Comparison of ENCODE assay signal across 9 mouse cellular contexts in the genomic region with DNA sequence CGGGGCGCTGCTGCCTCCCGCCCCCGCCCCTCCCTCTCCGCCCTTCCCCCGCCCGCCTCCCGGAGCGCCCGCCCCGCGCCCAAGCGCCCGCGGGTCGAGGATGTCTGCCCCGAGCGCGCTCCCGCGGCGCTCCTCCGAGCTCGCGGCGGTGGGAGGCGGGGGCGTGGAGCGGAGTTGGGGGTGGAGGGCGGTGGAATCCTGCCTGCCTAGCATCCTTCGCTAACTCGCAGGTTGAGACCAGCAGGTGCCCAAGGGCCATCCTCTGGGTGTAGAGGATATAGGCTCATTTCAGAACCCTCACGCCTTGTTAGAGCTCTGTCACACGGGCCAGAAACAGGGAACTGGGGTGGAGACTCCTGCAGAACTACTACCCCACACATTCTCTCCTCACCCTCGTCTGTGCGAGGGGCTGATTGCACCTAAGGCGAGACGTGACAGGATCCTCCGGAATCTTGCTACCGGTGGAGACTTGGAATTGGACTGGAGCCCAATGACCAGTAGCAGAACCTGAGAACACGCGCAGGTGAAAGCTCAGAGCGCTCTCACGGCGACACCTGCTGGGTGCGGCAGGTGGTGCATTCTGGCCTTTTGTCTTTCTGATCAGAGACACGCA. TPM values are rescaled to one million over a fixed set of nuclear protein-coding genes. Genes with fewer than 3 reads are reported as not detected.
A peak's percentile ranks its signal among the peaks of the same experiment; 100 is the strongest.
DNase-seq lines count a peak whose midpoint lies in the region; ATAC-seq and TF ChIP-seq lines count a peak whose summit lies in the region.
"Had no signal": no experiment of that assay in that cellular context is flagged by ENCODE, and none has a peak within 500 bp of the region (broad histone marks: within the 10 kb centered on the region; RNA-seq: fewer than 3 reads in every experiment).

No protein-coding gene starts in this region.

- H3K4me1 ChIP-seq in E14TG2a.4 (replicated peaks; ENCODE audit: low read depth, low read length) = peaks cover 28% of the 10 kb centered on the region
- no peaks in the 10 kb centered on the region for H3K4me1 ChIP-seq in embryonic fibroblast, embryonic 13.5 days (ENCODE audit: control insufficient read depth, insufficient read depth, low read length)
- H3K4me1 ChIP-seq in liver, embryonic 13.5 days (replicated peaks) = peaks cover 10% of the 10 kb centered on the region
- H3K4me1 ChIP-seq in neural tube, embryonic 12.5 days = peaks cover 27% of the 10 kb centered on the region

- H3K36me3 ChIP-seq in E14TG2a.4 (ENCODE audit: insufficient read depth, low read length) = no peaks in the 10 kb centered on the region
- no peaks in the 10 kb centered on the region for H3K36me3 ChIP-seq in liver, embryonic 13.5 days
- peaks cover 5% of the 10 kb centered on the region; the same call in 1 of the 2 replicates for H3K36me3 ChIP-seq in neural tube, embryonic 12.5 days

- no peak overlapping the region for H3K9ac ChIP-seq in liver, embryonic 13.5 days
- H3K9ac ChIP-seq in neural tube, embryonic 12.5 days = peak overlapping the region; percentile 73

- H3K4me3 ChIP-seq in E14TG2a.4 (replicated peaks; ENCODE audit: low read length) = peak overlapping the region; percentile 85
- no peak overlapping the region for H3K4me3 ChIP-seq in embryonic fibroblast, embryonic 13.5 days (ENCODE audit: insufficient read depth, low read length)
- H3K4me3 ChIP-seq in liver, embryonic 13.5 days (replicated peaks) = peak overlapping the region; percentile 41
- H3K4me3 ChIP-seq in neural tube, embryonic 12.5 days = peak overlapping the region; percentile 71

- H3K4me2 ChIP-seq in liver, embryonic 13.5 days = peak overlapping the region; percentile 63
- H3K4me2 ChIP-seq in neural tube, embryonic 12.5 days (replicated peaks) = peak overlapping the region; percentile 98

- H3K27me3 ChIP-seq in E14TG2a.4 (ENCODE audit: insufficient read depth, low read length) = peaks cover 92% of the 10 kb centered on the region
- peaks cover 94% of the 10 kb centered on the region for H3K27me3 ChIP-seq in liver, embryonic 13.5 days
- H3K27me3 ChIP-seq in neural tube, embryonic 12.5 days (replicated peaks) = peaks cover 60% of the 10 kb centered on the region

- DNase-seq in brain, adult 2 months (ENCODE audit: low read depth, low spot score) = peak; percentile 93
- DNase-seq in heart, postnatal 10 days = peak; percentile 68 to 77
- peak; percentile 83 to 85 for DNase-seq in kidney, postnatal 4 days
- DNase-seq in liver, embryonic 13.5 days = peak; percentile 18
- peak; percentile 84 for DNase-seq in testis, postnatal 10 days (ENCODE audit: low spot score)

- ATAC-seq in liver, embryonic 13.5 days (ENCODE audit: low read depth) = no peak
- ATAC-seq in neural tube, embryonic 12.5 days (ENCODE audit: low FRiP score, low read depth) = peak; percentile 63

- no peaks in the 10 kb centered on the region for H3K9me3 ChIP-seq in E14TG2a.4 (ENCODE audit: low read length)
- H3K9me3 ChIP-seq in liver, embryonic 13.5 days (replicated peaks) = no peaks in the 10 kb centered on the region
- no peaks in the 10 kb centered on the region for H3K9me3 ChIP-seq in neural tube, embryonic 12.5 days

- TF ChIP-seq POLR2A in embryonic fibroblast, embryonic 13.5 days (IDR thresholded peaks at IDR 0.05; ENCODE audit: low read depth, low read length) = no peak

- peak; percentile 92 for TF ChIP-seq CTCF in E14TG2a.4 (conservative IDR thresholded peaks at IDR 0.05; ENCODE audit: low read length)
- TF ChIP-seq CTCF in embryonic fibroblast, embryonic 13.5 days (IDR thresholded peaks at IDR 0.05; ENCODE audit: borderline replicate concordance, insufficient read depth, low read length) = peak; percentile 94

- 2% methylated on average over 34 of the region's 47 CpGs for WGBS in liver, embryonic 13.5 days (ENCODE audit: insufficient replicate concordance)
- under 1% methylated on average over 44 of the region's 47 CpGs for WGBS in neural tube, embryonic 12.5 days

- no peak overlapping the region for H3K27ac ChIP-seq in embryonic fibroblast, embryonic 13.5 days (ENCODE audit: insufficient read depth, low read length)
- no peak overlapping the region for H3K27ac ChIP-seq in liver, embryonic 13.5 days
- H3K27ac ChIP-seq in neural tube, embryonic 12.5 days = no peak overlapping the region

- intact Hi-C loops in heart, postnatal 10 days (cut with DNase I) = loop anchor here (1.0 to 5.0 kb wide), 2 partner anchors 125 to 244 kb away; no protein-coding TSS in a partner anchor

RNA-seq across cellular contexts. Expression of a gene that starts 0.3 kb away (rescaled TPM):
- not detected in 2 replicates for polyA plus RNA-seq in embryonic fibroblast, embryonic 13.5 days (2011; ENCODE audit: insufficient read length, low read depth, missing spikeins)
- under 1 TPM in 1 of 2 experiments, not detected in 1; 0.45 TPM for total RNA-seq in heart, postnatal 10 days (2021)
- polyA plus RNA-seq in liver, embryonic 13.5 days (2015; fragmentation: Nextera tagmentation; extraction: Ambion mirVana) = not detected in 2 replicates
- polyA plus RNA-seq in neural tube, embryonic 12.5 days (2016; fragmentation: Nextera tagmentation; extraction: Ambion mirVana) = 11.1 and 13.8 TPM in 2 replicates
- total RNA-seq: gastrocnemius, adult 8-10 months had no signal

Comparison
In these comparisons a context has a peak if more than half of its experiments do, and no peak if none do; other contexts are left out.
1. DNase-seq: peak in every context shown above with its lines; median percentile 93 in brain, adult 2 months; 84 in kidney, postnatal 4 days; 84 in testis, postnatal 10 days; 72 in heart, postnatal 10 days; 18 in liver, embryonic 13.5 days.
2. RNA of a gene that starts 0.3 kb away (polyA plus RNA-seq): 11.1 to 13.8 TPM in neural tube, embryonic 12.5 days; not detected in embryonic fibroblast, embryonic 13.5 days and not detected in liver, embryonic 13.5 days; every median in the first group is over 10 times any median in the second.